Mouse (Mus musculus): ENCODE data around the gene Acadsb.

GRCm38 (mm10) chr7:131478403-131478802 lies 68.0 kb downstream of the Acadsb start:
- TF ChIP-seq CTCF (IDR thresholded peaks at IDR 0.05; ENCODE audit: low read depth) (no peak), EP300 (optimal IDR thresholded peaks at IDR 0.05) (no peak)
